Mouse (Mus musculus) CH12.LX (cell line): ENCODE results near the gene Styxl1. TPM values are rescaled to one million over a fixed set of nuclear protein-coding genes. Genes with fewer than 3 reads are reported as not detected.

ENCODE experiments used
- polyA plus RNA-seq: library from polyadenylated mRNA; unstranded; fragments of >175 nt; gene quantifications from 2 replicates; pipeline ENCODE4 v1.2.1, GENCODE M21; 2012; ENCODE audit warnings: low read depth; ENCODE audit not compliant: insufficient read length
- total RNA-seq, 2 experiments: library from RNA; depleted of rRNA; stranded (reverse); fragments of 300-350 nt in 1 of 2; fragments of >200 nt in 1 of 2; gene quantifications; 2 replicates each; pipeline ENCODE4 v1.2.3; 2012 to 2014

Gene Styxl1
- total and polyA plus RNA-seq, 3 experiments, result not detected

Other genes starting within 250 kb of the Styxl1 start
- gene Hip1, start 233.3 kb downstream of the Styxl1 start, total RNA-seq (2012; rRNA removed), result 6.3 and 6.4 TPM in 2 replicates
- gene Hip1, start 233.3 kb downstream of the Styxl1 start, total RNA-seq (2014; rRNA removed), result 1.8 and 2.2 TPM in 2 replicates
- gene Hip1, start 233.3 kb downstream of the Styxl1 start, polyA plus RNA-seq, result 3.4 and 3.6 TPM in 2 replicates
- not detected in 2 replicates for gene Ccl26, start 214.8 kb downstream of the Styxl1 start, total RNA-seq (2012; rRNA removed)
- gene Ccl26, start 214.8 kb downstream of the Styxl1 start, total RNA-seq (2014; rRNA removed), result not detected in 2 replicates
- not detected in 2 replicates for gene Ccl26, start 214.8 kb downstream of the Styxl1 start, polyA plus RNA-seq
- gene Ccl24, start 205.3 kb downstream of the Styxl1 start, total RNA-seq (2012; rRNA removed), result not detected in 2 replicates
- gene Ccl24, start 205.3 kb downstream of the Styxl1 start, total RNA-seq (2014; rRNA removed), result not detected in 2 replicates
- not detected in 2 replicates for gene Ccl24, start 205.3 kb downstream of the Styxl1 start, polyA plus RNA-seq
- gene Rhbdd2, start 145.8 kb downstream of the Styxl1 start, total RNA-seq (2012; rRNA removed), result 5.6 and 6.4 TPM in 2 replicates
- 3.3 and 3.7 TPM in 2 replicates for gene Rhbdd2, start 145.8 kb downstream of the Styxl1 start, total RNA-seq (2014; rRNA removed)
- 19.8 and 21.3 TPM in 2 replicates for gene Rhbdd2, start 145.8 kb downstream of the Styxl1 start, polyA plus RNA-seq
- 40.2 and 41.2 TPM in 2 replicates for gene Por, start 108.4 kb downstream of the Styxl1 start, total RNA-seq (2012; rRNA removed)
- 16.3 and 17.3 TPM in 2 replicates for gene Por, start 108.4 kb downstream of the Styxl1 start, total RNA-seq (2014; rRNA removed)
- 54.3 and 56.8 TPM in 2 replicates for gene Por, start 108.4 kb downstream of the Styxl1 start, polyA plus RNA-seq
- gene Tmem120a, start 33.9 kb downstream of the Styxl1 start, total RNA-seq (2012; rRNA removed), result 21.4 and 22.2 TPM in 2 replicates
- gene Tmem120a, start 33.9 kb downstream of the Styxl1 start, total RNA-seq (2014; rRNA removed), result 9.1 and 12.0 TPM in 2 replicates
- 27.1 and 27.7 TPM in 2 replicates for gene Tmem120a, start 33.9 kb downstream of the Styxl1 start, polyA plus RNA-seq
- 152 and 163 TPM in 2 replicates for gene Mdh2, start 95 bp upstream of the Styxl1 start, total RNA-seq (2012; rRNA removed)
- 119 and 133 TPM in 2 replicates for gene Mdh2, start 95 bp upstream of the Styxl1 start, total RNA-seq (2014; rRNA removed)
- 489 and 569 TPM in 2 replicates for gene Mdh2, start 95 bp upstream of the Styxl1 start, polyA plus RNA-seq
- not detected in 2 replicates for gene Srrm3, start 28.5 kb upstream of the Styxl1 start, total RNA-seq (2012; rRNA removed)
- not detected in 2 replicates for gene Srrm3, start 28.5 kb upstream of the Styxl1 start, total RNA-seq (2014; rRNA removed)
- not detected in 2 replicates for gene Srrm3, start 28.5 kb upstream of the Styxl1 start, polyA plus RNA-seq
- gene Hspb1, start 109.5 kb upstream of the Styxl1 start, total RNA-seq (2012; rRNA removed), result 0.97 and 1.1 TPM in 2 replicates
- gene Hspb1, start 109.5 kb upstream of the Styxl1 start, total RNA-seq (2014; rRNA removed), result 1.7 and 2.6 TPM in 2 replicates
- 3.6 and 3.8 TPM in 2 replicates for gene Hspb1, start 109.5 kb upstream of the Styxl1 start, polyA plus RNA-seq
- gene Ywhag, start 156.2 kb upstream of the Styxl1 start, total RNA-seq (2012; rRNA removed), result 77.3 and 89.2 TPM in 2 replicates
- gene Ywhag, start 156.2 kb upstream of the Styxl1 start, total RNA-seq (2014; rRNA removed), result 46.4 and 55.3 TPM in 2 replicates
- 233 and 239 TPM in 2 replicates for gene Ywhag, start 156.2 kb upstream of the Styxl1 start, polyA plus RNA-seq
- gene Ssc4d, start 196.1 kb upstream of the Styxl1 start, total RNA-seq (2012; rRNA removed), result 1.7 and 2.0 TPM in 2 replicates
- gene Ssc4d, start 196.1 kb upstream of the Styxl1 start, total RNA-seq (2014; rRNA removed), result 1.8 and 2.9 TPM in 2 replicates
- 1.8 and 1.9 TPM in 2 replicates for gene Ssc4d, start 196.1 kb upstream of the Styxl1 start, polyA plus RNA-seq
- 0.13 TPM in 1 of 2 replicates, not detected in the other for gene Zp3, start 201.7 kb upstream of the Styxl1 start, total RNA-seq (2012; rRNA removed)
- gene Zp3, start 201.7 kb upstream of the Styxl1 start, total RNA-seq (2014; rRNA removed), result not detected in 2 replicates
- gene Zp3, start 201.7 kb upstream of the Styxl1 start, polyA plus RNA-seq, result not detected in 2 replicates
- 20.4 and 22.0 TPM in 2 replicates for gene Dtx2, start 216.4 kb upstream of the Styxl1 start, total RNA-seq (2012; rRNA removed)
- gene Dtx2, start 216.4 kb upstream of the Styxl1 start, total RNA-seq (2014; rRNA removed), result 14.0 and 16.0 TPM in 2 replicates
- 35.1 and 43.7 TPM in 2 replicates for gene Dtx2, start 216.4 kb upstream of the Styxl1 start, polyA plus RNA-seq